Mouse (Mus musculus) embryonic facial prominence, embryonic 11.5 days (tissue): ENCODE measurements at regions not wholly inside any gene's neighbourhood (a gene's known extent, or its start where the extent isn't known, plus 50 kb on each side); places are given as distances from the start of the nearest gene placed in this dataset.
A peak's percentile ranks its signal among the peaks of the same experiment; 100 is the strongest.

ENCODE experiments used
- ATAC-seq: fragments of 200-750 bp; cut with Nextera tagmentation; replicated peaks from 2 replicates; pipeline ENCODE4 v1.8.0; 2017; ENCODE audit warnings: low read depth; ENCODE audit not compliant: insufficient number of reproducible peaks, low FRiP score, low TSS enrichment
- DNase-seq: peaks from one replicate; pipeline ENCODE4 v3.0.0-alpha.2; 2015; ENCODE audit warnings: low spot score
- H3K27ac ChIP-seq: fragments of 300-500 bp; sonication (generic); replicated peaks from 2 replicates; pipeline ENCODE4 v1.5.1; 2014; ENCODE audit warnings: mild to moderate bottlenecking, low read depth, low read length, control low read depth
- H3K27me3 ChIP-seq: fragments of 300-500 bp; sonication (generic); 2 replicates; pipeline ENCODE4 v1.6.1; 2014; ENCODE audit warnings: mild to moderate bottlenecking, low read length, moderate library complexity, mixed read lengths; ENCODE audit not compliant: control insufficient read depth, insufficient read depth
- H3K36me3 ChIP-seq: fragments of 300-500 bp; sonication (generic); replicated peaks from 2 replicates; pipeline ENCODE4 v1.6.1; 2014; ENCODE audit warnings: low read depth, mild to moderate bottlenecking, low read length, moderate library complexity, mixed read lengths; ENCODE audit not compliant: control insufficient read depth, insufficient read depth
- H3K4me1 ChIP-seq: fragments of 300-500 bp; sonication (generic); 2 replicates; pipeline ENCODE4 v1.6.1; 2014; ENCODE audit warnings: low read length, mixed read lengths; ENCODE audit not compliant: control insufficient read depth, insufficient read depth
- H3K4me2 ChIP-seq: fragments of 300-500 bp; sonication (generic); 2 replicates; pipeline ENCODE4 v1.6.1; 2014; ENCODE audit warnings: low read depth, mild to moderate bottlenecking, control low read depth, low read length, moderate library complexity
- H3K4me3 ChIP-seq: fragments of 300-500 bp; sonication (generic); 2 replicates; pipeline ENCODE4 v1.5.1; 2014; ENCODE audit warnings: low read depth, low read length, control low read depth
- H3K9ac ChIP-seq: fragments of 300-500 bp; sonication (generic); replicated peaks from 2 replicates; pipeline ENCODE4 v1.6.1; 2014; ENCODE audit warnings: mild to moderate bottlenecking, control low read depth, low read length
- H3K9me3 ChIP-seq: fragments of 300-500 bp; sonication (generic); replicated peaks from 2 replicates; pipeline ENCODE4 v1.6.1; 2016; ENCODE audit warnings: mild to moderate bottlenecking, low read length, inconsistent platforms, mixed read lengths; ENCODE audit not compliant: control insufficient read depth
- WGBS: fragments of 180-500 bp; shearing (Covaris S2); extraction: QIAGEN DNeasy Blood & Tissue Kit; methylation state at CpG from one replicate; pipeline ENCODE4 v1.1.7; 2014; 5-methylcytosine and 5-hydroxymethylcytosine counted together

DNA sequence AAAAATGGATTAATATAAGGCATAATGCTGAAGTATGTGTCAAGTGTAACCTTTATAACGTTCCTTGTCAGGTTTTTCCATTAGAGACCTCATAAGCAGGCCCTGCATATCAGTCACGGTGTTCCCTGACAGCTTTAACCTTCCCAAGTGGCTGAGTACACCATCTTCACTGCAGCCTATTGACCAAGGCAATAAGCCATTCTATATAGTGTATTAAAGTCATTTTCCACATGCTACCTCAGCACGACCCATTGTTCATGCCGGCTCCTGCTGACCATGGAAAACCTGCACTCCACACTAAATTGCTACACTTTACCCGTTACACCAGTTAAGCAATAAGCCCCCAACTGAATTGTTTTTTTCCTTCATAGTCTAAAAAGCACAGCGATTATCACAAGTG is 883.0 kb upstream of the Arrdc3 start:
- no peaks in the 10 kb centered on the region for H3K9me3 ChIP-seq
- DNase-seq (peak; percentile 9), ATAC-seq (no peak)
- H3K27ac ChIP-seq: no peak overlapping the region
- H3K9ac ChIP-seq: no peak overlapping the region
- no peaks in the 10 kb centered on the region for H3K27me3 ChIP-seq
- no peak overlapping the region for H3K4me2 ChIP-seq
- H3K4me3 ChIP-seq: no peak overlapping the region
- no peaks in the 10 kb centered on the region for H3K36me3 ChIP-seq
- H3K4me1 ChIP-seq: no peaks in the 10 kb centered on the region
- 50% methylated on average over 6 of the region's 6 CpGs for WGBS

- H3K27me3 ChIP-seq: no peaks in the 10 kb centered on the region
- H3K4me3 ChIP-seq: no peak overlapping the region
- DNase-seq (peak; percentile 33), ATAC-seq (peak; percentile 85)
- no peak overlapping the region for H3K4me2 ChIP-seq
- H3K27ac ChIP-seq: no peak overlapping the region
- H3K9ac ChIP-seq: no peak overlapping the region
- no peaks in the 10 kb centered on the region for H3K36me3 ChIP-seq
- H3K4me1 ChIP-seq: no peaks in the 10 kb centered on the region
- no peaks in the 10 kb centered on the region for H3K9me3 ChIP-seq
- WGBS: 19% methylated on average over 4 of the region's 4 CpGs
Measured at GRCm38 (mm10) chr13:80000693-80001092, 882.5 kb upstream of the Arrdc3 start.
